Mouse (Mus musculus) left cerebral cortex, postnatal 36 days (tissue): Measurements from ENCODE around the gene Ptprm. TPM values are rescaled to one million over a fixed set of nuclear protein-coding genes. Genes with fewer than 3 reads are reported as not detected.

Source experiments
- DNase-seq, 2 experiments: peaks; one replicate each; pipeline ENCODE4 v3.0.0; 2021 to 2022; ENCODE audit warnings: low spot score in 2 of 2, mixed read lengths in 1 of 2
- intact Hi-C: fragments of 180-260 bp; cut with DNase I; formaldehyde crosslinking; loops from one replicate; pipeline ENCODE4 v1.15.1; 2025
- total RNA-seq, 2 experiments: library from RNA; stranded (reverse); gene quantifications; 2 replicates each; pipeline ENCODE4 v1.2.3; 2021

The Ptprm gene
- total RNA-seq, 2 experiments from 2014 or later = 34.1 to 41.6 TPM

GRCm38 (mm10) chr17:67170696-67171095 is 183.6 kb downstream of the Ptprm start:
- intact Hi-C loops = loop anchor here (10.0 kb wide), 1 partner anchor 416 kb away; no protein-coding TSS in a partner anchor
- DNase-seq = no peak

DNA sequence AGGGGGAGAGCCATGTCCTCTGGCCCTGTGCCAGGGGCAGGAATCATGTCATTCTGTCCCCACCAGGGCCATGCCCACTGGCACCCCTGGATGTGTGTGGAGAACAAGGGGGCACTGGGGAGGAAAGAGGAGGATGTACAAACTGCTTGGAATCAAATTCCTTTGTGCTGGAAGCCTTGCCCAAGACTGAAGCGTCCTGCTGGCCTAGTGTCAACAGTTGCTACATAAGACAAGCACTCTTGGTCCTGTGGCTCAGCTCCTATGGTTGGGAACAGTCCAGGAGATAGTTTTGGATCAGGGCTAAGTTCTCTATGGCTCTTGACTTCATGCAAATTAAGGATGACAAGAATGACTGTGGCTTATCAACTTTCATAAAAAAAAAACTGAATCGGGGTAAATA is 188.4 kb downstream of the Ptprm start:
- DNase-seq = no peak
- intact Hi-C loops = no loop called here

DNA sequence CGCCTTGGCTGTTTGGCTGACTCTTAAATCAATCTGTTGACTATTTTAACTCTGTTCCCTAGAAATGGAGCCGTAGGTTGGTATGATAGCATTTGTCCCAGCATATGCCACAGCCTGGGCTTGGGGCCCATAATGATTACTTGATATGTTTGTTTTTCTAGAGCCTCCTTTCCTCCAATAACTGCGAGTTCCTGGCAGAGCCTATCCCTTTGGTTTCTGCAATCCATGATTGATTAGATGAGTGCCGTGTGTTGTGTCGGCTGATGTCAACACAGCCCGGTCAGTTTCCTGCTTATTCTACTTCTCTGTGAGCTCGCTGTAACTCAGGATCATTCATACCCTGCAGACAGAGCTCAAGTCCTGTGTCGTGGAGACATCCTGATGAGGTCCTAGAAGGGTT is 194.6 kb downstream of the Ptprm start:
- intact Hi-C loops = no loop called here
- no peak for DNase-seq

DNA sequence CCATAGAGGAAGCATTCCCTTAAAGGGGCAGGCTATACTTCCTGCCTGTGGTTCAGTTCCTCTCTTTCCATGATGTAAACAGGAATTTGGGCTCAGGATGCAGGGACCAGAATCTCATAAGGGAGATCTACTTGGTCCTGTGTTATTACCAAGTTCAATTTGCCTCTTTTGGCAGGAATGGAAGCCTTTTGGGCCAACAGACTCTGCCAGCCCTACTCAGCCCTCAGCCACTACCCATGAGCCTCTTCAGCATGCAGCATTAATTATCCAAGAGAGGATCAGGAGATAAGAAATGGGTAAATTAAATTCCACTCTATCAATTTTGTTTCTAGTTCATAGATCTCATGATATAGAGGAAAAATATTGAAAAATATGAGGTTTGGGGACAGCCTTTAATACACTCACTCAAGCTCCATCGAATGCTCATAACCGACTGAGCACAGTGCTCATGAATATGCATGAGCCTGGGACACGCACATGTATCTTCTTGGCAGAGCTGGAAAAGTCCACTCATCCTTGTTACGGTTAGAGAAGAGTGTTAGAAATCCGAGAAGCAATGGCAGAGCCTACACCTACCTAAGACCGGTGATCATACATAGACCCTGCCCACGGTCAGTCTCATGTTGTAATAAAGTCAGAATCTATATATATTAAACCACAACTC is 197.0 kb downstream of the Ptprm start:
- intact Hi-C loops = no loop called here
- no peak for DNase-seq

GRCm38 (mm10) chr17:67152218-67152617 is 202.0 kb downstream of the Ptprm start:
- DNase-seq = no peak
- intact Hi-C loops = no loop called here

DNA sequence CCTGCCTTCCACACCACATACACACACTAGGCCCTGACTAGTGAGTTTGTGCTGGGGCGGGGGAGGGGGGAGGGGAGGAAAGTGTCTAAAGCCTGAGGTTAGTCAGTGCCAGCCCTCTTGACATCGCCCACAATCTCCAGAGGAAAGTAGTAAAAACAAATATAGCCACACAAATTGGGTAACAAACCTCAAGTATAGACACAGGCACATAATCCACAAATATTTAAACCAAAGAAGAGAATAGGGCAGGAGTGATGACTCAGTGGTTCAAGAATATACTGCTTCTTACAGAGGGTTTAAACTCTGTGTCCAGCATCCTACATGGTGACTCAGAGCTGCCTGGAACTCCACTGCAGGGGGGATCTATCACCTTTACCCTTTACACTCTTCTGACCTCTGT is 203.8 kb downstream of the Ptprm start:
- intact Hi-C loops = no loop called here

GRCm38 (mm10) chr17:67142183-67142756 is 212.0 kb downstream of the Ptprm start:
- intact Hi-C loops = no loop called here
- DNase-seq = no peak

More for the DNA sequence above, 203.8 kb downstream of the Ptprm start:
- DNase-seq = no peak

GRCm38 (mm10) chr17:67140502-67140901 is 213.8 kb downstream of the Ptprm start:
- intact Hi-C loops = no loop called here
- DNase-seq = no peak

GRCm38 (mm10) chr17:67138981-67139380 is 215.3 kb downstream of the Ptprm start:
- no peak for DNase-seq
- intact Hi-C loops = loop anchor here (10.0 kb wide), 1 partner anchor 124 kb away; no protein-coding TSS in a partner anchor

DNA sequence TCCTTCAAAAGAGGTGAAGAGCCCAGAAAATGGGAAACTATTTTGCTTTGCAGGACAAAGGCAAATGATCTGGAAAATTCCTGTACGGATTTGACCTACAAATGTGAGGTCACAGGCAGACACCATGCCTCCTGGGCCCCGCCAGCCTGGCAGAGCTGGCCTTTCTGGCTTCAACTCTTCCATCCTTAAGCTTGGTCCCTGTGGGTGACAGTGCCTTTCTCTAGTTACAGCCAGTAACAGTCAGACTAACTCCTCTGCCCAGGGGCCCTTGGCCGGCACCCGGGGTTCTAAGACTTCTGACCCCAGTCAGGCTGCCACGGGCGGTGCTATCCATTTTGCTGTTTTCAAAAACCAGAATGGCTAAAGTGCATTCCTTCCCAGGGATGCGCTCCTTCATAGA is 217.4 kb downstream of the Ptprm start:
- no peak for DNase-seq
- intact Hi-C loops = loop anchor here (10.0 kb wide), 1 partner anchor 122 kb away; no protein-coding TSS in a partner anchor

DNA sequence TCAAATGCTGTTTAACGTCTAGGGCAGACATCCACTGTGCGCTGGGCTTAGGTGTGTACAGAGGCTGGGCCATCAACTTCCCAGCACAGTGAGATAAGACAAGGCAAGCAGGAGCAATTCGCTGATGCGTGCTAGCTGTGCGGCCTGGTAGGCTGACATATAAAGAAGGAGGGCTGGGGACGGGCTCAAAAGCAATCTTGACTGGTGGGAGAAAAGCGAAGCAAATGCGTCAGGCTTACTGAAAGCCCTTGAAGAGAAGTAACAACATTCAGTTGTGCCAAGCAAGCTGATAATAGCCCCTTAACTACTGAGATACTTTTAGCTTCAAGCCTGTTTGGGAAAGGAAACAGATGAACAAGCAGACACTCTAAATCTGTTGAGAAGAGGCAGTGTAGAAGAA is 217.8 kb downstream of the Ptprm start:
- intact Hi-C loops = loop anchor here (10.0 kb wide), 1 partner anchor 122 kb away; no protein-coding TSS in a partner anchor
- DNase-seq = peak in 1 of 2 experiments; percentile 21

- intact Hi-C loops = loop anchor here (10.0 kb wide), 1 partner anchor 119 kb away; no protein-coding TSS in a partner anchor
- DNase-seq = no peak
These were observed 220.0 kb downstream of the Ptprm start for GRCm38 (mm10) chr17:67134235-67134634.

GRCm38 (mm10) chr17:67133440-67134103 is 220.7 kb downstream of the Ptprm start:
- intact Hi-C loops = loop anchor here (10.0 kb wide), 1 partner anchor 119 kb away; no protein-coding TSS in a partner anchor
- no peak for DNase-seq

GRCm38 (mm10) chr17:67133026-67133425 is 221.2 kb downstream of the Ptprm start:
- DNase-seq = no peak
- intact Hi-C loops = loop anchor here (10.0 kb wide), 1 partner anchor 118 kb away; no protein-coding TSS in a partner anchor

DNA sequence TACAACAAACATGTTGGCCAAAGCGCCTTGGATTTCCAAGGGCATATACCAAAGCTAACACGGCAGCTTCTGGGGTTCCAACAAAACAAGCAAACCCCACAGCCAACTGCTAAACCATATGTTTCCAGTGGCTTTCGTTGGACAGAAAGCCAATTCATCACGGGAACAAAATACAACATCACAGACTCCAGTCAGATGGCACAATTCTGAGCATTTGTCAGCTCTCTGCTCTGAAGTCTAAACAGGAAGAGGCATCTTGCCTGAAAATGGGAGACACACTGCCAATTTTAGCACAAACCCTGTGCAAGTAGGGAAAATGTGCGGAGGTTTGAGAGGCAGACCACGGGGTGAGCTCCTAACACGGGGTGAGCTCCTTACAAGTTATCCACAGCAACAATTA is 226.7 kb downstream of the Ptprm start:
- intact Hi-C loops = no loop called here
- DNase-seq = peak; percentile 24 to 29

DNA sequence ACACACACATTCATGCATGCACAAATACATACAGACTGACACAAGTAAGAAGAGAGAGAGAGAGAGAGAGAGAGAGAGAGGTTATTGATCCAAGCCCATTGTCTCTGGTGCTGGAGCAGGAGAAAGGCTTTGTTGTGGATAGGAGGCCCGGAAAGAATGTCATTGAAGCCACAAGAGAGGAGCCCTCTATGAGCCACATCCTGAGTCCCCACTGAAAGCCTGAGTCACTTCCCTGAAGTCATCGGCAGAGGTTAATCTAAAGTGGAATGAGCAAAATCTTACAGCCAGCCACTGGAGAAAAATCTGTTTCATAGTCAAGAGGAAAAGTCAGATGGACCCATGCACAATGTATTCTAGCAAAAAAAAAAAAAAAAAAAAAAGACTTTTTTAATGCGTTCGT is 228.7 kb downstream of the Ptprm start:
- no peak for DNase-seq
- intact Hi-C loops = no loop called here

- intact Hi-C loops = no loop called here
- no peak for DNase-seq
These were observed 230.0 kb downstream of the Ptprm start for GRCm38 (mm10) chr17:67124294-67124693.

DNA sequence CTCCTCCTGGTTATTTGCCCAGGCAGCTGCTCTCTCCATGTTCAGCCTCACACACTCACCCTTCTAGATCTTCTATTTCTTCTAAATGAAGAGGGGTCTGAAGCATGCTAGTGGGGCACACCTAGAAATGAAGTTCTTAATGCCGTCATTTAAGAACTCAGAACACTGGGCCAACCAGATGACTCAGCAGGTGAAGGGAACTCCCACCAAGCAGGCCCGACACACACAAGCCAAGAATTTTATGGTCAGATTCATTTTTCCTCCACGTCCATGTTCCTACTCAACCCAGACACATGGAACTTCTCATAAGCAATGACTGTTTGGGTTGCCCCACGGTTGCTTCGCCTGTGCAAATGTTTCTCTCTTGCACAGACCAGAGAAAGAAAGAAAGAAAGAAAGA is 230.5 kb downstream of the Ptprm start:
- intact Hi-C loops = no loop called here
- no peak for DNase-seq

DNA sequence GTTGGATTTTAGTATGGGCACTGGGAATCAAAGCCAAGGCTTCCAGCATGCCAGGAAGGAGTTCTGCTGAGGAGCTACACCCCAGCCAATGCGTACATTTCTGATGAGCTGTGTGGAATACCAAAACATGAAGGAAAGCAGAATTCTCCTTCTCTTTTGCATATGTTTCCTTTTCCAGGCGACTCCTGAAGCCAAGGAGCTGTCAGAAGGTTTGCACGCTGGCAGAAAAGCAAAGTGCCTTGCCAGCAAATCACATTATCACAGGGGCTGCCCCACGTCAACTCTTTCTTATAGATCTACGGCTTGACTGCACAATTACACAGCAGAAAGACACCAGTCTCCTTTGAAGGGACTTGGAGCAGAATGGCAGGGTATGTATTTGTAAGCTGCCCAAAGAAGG is 233.4 kb downstream of the Ptprm start:
- intact Hi-C loops = no loop called here
- DNase-seq = peak in 1 of 2 experiments; percentile 10

GRCm38 (mm10) chr17:67118676-67119340 is 235.4 kb downstream of the Ptprm start:
- intact Hi-C loops = no loop called here
- no peak for DNase-seq
